Mouse (Mus musculus) adrenal gland, postnatal 10 days (tissue): Measurements from ENCODE around the gene Oma1. TPM values are rescaled to one million over a fixed set of nuclear protein-coding genes. Genes with fewer than 3 reads are reported as not detected.

Experiments
- DNase-seq: peaks from one replicate; pipeline ENCODE4 v3.0.0; 2021; ENCODE audit warnings: mixed read lengths
- long read RNA-seq, 2 experiments: library from polyadenylated mRNA; stranded (forward); transcript quantifications; one replicate each; pipeline ENCODE4 v2.0.0; 2021
- total RNA-seq, 2 experiments: library from RNA; stranded (reverse); gene quantifications; 2 replicates each; pipeline ENCODE4 v1.2.3; 2021

The Oma1 gene
- total RNA-seq = 10 to 100 TPM; 13.9 to 15.4 TPM
- long read RNA-seq, experiment 1, transcript Oma1-201 (9 exons, 1,915 nt) = major isoform, 16 of 24 reads
- long read RNA-seq, experiment 1, partial matches to known transcripts = 2 of 24 reads
- long read RNA-seq, experiment 1, other reads (novel, unspliced or antisense) = 6 of 24 reads
- long read RNA-seq, experiment 2, transcript Oma1-201 (9 exons, 1,915 nt) = major isoform, 12 of 17 reads
- long read RNA-seq, experiment 2, partial matches to known transcripts = 1 of 17 reads
- long read RNA-seq, experiment 2, other reads (novel, unspliced or antisense) = 4 of 17 reads

DNA sequence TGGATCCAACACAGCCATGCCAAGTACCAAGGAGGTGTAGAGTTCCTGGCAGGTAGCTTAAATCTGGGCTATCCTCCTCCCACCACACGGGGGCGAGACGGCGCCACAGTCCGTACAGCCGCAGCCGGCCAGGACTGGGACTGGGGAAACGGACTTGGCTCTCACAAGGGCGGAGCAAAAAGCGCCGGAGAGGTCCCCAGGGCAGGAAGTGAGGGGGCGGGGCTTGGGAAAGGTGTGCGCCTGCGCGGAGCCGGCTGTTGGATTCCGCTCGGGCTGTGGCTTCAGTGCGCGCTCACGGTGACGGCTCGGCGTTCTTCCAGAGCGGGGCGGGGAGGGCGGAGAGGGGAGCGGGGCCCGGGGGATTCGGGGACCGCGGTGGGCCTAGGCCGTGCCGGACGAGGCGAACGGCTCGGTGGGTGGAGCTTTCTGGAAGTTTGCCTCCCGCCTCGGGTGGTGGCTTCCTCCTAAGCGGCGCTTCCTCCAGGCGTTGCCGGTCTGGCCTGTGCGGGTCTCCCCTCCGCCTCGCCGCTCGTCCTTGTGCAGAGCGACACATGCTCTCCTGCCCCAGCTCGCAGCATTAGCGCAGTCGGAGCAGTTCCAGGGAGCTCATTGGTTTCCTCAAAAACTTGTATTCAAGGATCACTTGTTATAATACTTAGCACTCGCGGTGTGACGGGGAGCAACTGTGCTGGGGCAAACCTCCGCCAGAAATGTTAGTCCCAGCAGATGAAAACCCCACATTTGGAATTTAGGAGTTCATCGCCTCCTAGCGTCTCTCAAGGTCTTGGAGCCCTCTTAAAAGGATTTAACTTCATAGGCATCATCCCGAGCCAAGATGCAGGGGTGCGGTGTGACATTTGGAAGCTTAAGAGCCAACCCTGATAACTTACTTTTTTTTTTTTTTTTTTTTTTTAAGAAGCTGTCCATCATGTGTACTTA lies at the start of gene Oma1:
Gene Oma1, plus strand, starts transcription at position 226 of the 939 bp plus-strand sequence.
- peak; percentile 100 for DNase-seq

DNA sequence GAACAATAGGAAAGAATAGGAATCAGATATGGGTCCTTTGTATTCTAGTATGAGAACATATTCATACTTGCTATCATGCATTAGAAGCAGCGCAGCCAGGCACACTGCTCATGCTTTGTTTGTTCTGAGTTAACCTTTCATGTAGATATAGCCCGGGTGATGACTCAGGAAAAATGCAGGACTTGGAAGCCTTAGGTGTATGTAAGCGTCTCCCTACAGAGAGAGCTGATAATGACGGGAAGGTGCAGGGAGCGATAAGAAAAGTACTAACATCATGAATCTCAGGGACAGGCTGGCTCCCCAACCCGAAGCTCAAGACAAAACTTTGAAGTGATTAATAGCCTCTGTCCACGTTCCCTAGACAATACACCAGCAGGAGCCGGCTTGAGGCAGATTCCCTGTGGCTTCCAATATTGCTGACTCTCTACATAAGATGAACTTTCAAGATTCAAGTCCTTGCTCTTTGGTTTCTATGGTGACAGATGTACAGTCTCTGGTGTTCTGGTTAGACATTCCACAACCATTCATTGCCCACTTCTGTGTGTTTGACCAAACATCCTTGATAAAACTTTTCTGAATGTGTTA lies 49.7 kb upstream of the Oma1 start:
- no peak for DNase-seq

DNA sequence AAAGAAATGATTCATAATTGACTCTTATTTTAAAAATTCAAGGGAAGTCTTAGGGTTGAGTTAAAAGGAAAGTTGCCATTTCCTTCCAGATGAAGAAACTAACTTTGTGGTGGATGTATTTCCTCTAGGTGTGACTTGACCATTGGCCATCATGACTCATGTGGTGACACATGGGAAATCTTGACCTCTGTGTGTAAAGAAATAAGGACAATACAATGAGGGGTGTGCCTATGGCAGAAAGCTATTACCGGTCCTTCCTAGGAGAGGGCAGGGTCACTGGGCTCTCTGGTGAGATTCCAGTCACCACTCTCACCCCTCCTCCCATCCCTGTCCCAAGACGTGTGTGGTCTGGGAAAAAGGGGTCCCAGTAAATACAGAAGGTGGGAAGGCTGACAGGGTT lies 48.4 kb upstream of the Oma1 start:
- DNase-seq = no peak

DNA sequence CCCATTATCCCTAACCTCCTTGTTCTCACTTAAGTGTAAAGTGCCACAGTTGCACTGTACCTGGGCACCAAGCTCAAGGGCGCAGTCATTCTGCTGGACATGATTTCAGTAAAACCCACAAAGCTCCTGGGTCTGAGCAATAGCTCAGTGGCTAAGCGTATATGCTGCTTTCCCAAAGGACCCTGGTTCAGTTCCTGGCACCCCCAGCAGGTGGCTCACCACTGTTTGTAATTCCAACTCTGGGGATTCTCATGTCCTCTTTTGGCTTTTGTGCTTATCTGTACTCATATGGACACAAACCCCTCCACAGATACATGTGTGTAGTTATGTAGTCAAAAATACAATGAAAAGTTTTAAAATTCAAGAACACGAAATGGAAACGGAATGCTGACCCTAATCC lies 44.3 kb upstream of the Oma1 start:
- DNase-seq = peak; percentile 11

DNA sequence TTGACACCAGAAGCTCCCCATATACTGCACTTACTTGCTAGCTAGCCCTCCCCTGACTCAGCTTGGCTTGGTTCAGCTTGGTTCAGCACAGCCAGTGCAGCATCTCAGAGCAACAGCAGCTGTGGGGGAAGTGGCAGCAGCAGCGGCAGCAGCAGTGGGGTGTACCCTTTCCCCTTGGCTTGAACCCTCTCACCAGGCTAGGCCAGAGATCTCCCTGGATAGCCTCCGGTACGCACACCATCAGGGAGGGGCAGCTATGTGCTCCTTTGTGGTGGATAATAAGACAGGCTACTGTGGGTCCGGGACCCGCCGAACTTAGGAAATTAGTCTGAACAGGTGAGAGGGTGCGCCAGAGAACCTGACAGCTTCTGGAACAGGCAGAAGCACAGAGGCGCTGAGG lies 40.6 kb upstream of the Oma1 start:
- DNase-seq = no peak

DNA sequence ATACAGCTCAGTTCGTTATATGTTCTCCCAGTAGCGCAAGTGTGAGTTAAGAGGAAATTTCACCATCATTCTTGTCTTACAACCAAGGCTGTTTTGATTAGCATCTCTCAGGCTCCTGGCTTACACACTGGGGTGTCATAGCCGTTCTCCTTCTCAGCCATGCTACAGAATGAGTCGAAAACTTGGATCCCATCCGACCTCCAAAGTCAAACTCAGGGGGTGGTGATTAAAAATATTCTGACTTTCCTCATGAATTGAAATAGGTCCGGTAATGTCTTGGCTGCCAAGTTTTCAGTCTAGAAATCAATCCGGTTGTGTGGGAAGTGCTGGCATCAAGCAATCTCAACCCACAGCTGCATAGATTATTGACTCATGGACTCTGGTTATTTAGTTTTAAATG lies 25.3 kb upstream of the Oma1 start:
- no peak for DNase-seq

DNA sequence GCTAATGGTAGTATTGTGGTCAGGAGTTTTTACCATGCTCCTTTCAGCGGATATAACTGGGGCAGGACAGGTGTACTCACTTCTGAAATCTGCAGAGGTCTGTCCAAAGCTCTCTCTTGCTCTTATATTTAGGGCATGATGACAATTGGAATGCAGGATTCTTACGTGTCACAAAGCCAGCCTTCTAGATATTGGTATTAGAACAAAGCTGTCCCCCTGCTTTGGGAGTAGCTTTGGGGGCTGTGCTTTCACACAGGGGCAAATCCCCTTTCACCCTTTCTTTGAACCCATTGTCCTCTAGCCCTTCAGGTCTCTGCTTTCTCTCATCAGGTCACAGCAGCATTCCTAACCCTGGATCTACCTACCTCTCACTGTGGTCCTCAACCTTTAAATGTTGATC lies 22.8 kb upstream of the Oma1 start, which contains the start of gene 4921539E11Rik:
Gene 4921539E11Rik, minus strand, starts transcription at position 101 of the 400 bp plus-strand sequence.
- DNase-seq = no peak

DNA sequence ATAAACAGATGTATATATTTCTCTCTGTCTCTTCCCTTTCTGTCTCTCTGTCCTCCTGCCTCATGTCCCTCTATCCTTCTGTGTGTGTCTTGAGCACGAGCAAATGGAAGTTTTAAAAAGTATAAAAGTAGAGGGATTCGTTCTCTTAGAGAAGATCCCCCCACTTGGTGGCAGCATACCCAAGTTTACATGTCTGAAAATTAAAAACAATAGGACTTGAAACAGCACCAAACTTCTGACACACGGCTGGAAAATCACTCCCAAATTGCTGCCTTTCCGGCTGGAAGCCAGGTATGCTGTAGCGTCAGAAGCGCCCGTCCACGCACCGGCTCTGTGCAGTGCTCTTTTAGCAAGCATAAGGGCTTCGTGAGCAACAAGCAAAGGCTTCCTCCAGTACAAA lies 14.3 kb upstream of the Oma1 start:
- DNase-seq = peak; percentile 6

DNA sequence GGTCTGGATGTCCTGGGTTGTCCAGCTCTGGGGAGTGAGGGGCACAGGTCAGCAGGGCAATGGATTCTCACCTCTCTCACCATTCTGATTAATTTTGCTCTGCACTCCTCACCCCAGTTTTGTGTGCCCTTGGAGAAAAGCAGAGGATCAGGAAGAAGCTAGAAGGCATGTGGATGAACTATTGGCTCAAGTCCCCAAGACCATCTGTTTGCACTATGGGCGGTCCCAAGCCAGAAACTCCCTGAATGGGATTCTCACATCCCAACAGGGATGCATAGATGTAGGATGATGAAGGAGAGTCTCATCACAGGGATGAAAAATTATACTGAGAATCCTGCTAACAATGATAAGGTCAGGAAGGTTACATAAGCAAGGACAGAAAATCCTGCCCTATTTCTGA lies 9.8 kb upstream of the Oma1 start:
- no peak for DNase-seq

DNA sequence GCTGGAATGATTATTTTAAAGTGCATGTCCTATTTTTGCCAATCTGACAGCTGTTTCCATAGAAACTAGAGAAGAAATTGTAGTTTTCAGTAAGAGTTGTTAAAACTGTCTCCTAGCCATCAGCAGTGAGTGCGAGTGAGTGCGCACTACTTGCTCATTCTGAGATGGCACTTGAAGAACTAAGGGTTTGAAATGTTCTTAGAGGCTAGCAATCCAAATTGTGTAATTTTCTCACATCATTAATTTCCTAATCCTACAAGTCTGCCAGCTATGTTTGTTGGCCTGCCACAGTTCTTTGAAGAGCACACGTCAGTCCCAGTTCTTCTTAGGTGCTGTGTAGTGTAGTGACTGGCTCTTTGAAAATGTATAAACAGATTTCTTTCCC lies 906 bp downstream of the Oma1 start:
- DNase-seq = peak; percentile 12

DNA sequence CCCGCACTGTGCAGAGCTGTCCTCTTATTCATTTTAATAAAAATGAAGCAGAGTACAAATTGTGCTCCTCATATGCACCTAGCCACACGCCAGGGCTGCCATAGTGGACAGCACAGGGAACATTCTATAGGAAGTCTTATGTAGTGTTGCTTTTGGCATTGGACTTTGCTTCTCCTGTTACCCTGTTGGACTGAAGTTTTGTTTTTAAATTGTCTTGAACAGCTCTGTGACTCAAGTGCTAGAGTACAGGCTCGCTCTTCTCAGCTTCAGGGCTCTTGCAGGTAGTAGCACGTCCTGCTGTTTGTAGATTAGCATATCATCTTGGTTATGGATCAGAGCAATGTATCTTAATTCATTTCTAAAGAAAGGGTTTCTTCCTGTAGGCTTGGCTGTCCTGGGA lies 2.2 kb downstream of the Oma1 start:
- DNase-seq = no peak

DNA sequence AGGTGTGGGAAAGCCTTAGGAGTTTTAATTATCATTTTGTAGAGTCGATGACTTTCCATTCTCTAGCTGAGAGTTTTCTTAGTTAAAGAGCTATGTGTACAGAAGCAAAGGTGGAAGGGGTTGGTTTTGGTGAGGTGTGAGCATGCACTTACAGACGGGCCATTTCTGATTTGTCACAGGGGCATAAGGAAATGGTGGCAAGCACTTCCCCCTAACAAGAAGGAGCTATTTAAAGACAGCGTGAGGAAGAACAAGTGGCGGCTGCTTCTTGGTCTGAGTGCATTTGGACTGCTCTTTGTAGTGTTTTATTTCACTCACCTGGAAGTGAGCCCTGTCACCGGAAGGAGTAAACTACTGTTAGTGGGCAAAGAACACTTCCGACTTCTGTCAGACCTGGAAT lies 7.8 kb downstream of the Oma1 start:
- DNase-seq = no peak

DNA sequence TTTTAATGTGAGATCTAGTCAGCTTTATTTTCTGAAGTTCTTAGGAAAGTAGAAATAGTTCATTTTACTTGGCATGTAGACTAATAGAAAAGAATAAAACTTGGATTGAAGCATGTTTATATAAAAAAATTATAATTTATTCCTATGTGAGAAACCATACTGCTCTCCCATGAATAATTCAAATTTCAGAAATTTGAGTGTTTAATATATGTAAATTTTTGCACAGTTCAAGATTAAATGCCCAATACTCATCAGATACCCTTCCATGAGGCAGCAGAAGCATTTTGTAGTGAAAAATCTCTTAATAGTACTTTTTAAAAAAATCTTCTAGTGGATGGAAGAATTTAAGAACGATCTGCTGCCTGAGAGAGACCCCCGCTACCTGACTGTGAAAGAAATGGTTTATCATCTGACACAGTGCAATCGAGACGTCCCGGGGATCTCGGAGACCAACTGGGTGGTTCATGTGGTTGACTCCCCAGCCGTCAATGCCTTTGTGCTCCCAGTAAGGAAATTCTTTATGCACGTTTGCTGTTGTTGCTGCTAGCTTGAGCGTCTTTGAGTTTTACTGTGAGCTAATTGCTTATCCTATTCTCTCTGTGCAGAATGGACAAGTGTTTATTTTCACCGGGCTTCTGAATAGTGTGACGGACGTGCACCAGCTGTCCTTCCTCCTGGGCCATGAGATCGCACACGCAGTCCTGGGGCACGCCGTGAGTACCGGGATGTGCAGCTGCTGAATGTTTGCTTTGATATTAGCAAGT lies 11.3 kb downstream of the Oma1 start:
- no peak for DNase-seq

DNA sequence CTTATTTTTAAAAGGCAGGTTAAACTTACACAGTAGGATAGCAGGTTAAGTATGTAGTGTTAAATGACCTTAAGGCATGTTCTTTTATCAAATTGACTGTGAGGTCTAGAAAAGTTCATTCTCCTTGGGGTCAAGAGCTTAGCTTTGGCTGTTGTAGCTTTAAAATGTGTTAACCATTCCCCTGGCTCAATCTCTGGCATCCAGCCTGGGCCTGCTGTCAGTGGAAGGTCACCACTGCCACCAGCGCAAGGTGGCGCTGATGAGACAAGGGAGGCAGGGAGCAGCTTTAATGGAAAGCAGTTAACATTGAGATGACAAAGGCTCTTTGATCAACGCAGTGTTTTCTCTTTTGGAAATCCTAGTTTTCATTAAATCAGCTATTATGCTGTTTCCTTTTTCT lies 13.4 kb downstream of the Oma1 start:
- peak; percentile 87 for DNase-seq

DNA sequence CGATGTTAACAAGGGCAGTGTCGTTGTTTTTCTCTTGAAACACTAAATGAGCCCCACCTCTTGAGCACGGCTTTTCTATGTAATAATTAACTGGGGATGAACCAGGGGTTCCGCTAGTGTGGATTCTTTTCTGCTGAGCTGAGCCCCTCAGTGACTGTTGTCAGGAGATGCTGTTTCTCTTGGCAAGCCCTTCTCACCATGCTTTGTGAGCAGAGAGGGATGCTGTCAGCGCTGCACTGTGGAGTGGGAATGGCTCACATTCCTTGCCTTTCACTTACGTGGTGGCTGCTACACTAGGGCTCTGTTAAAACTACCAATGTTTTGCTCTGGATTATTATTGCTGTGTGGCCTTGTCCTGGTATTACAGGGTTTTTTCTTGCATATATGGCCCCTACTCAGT lies 15.7 kb downstream of the Oma1 start:
- DNase-seq = no peak

DNA sequence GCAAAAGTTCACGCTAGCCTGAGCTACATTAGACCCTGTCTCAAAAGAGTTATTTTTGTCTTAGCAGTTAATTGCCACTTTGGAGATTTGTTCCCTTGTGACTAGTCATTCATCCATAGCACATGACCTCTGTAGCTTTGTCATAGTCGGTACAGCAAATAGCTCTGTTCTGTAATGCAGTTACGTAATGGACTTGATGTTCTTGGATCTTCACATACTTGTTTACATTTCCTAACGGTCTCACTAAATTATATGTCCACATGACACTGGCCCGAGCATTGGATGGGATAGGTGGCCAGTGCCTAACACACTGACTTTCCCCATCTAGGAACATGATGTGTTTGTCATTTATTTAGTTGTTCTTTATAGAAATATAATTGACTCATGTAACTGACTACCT lies 21.5 kb downstream of the Oma1 start:
- no peak for DNase-seq

DNA sequence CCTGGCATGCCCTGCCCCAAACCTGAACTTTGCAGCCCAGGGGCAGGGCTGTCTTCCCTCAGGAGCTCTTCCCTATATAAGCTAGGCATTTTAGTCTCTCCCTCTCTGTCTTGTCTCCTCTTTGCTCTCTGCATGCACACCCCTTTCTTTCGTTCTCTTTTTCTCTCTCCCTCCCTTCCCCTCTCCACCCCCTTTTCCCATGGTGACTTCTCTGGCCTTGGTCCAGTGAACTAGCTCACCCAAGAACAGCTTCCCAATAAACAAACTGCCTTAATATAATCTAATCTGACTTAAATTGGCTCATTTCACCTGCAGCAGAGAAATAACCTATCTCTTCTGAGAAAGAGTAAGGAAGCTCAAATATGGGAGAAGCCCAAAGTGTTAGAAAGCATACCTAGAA lies 27.1 kb downstream of the Oma1 start:
- DNase-seq = peak; percentile 30

DNA sequence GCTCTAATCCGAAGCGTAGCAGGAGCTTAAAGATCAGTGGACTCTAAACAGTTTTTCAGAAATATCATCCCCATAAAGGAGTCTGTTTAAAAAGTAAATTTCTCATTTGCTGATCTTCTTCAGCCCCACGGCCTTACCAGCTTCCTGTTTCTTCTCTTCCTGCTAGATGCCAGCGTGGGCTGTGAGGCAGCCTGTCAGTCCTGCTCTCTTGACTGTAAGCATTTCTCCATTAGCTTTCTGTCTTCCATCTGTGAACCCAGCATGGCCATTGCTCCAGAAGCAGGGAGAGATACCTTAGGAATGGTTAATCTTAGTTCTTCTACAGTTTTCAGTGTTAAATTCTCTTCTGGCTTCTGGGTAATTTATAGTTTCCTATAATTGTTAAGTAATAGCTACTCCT lies 28.0 kb downstream of the Oma1 start:
- no peak for DNase-seq

DNA sequence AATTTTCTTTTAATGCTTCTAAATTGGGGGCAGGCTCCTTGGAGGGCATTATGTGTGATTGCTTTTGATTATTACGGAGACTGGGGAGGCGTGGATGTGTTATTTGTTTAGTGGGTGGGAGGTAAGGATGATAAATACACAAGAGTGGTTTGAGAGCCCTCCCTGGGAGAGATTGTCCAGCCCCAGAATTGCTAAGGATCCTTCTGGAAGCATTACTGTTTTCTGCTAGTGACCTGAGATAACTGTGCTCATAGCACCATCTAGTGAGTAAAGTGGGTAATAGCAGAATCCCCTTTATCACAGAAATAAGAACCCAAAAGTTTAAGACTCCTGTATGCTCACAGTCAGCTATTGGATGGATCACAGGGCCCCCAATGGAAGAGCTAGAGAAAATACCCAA lies 32.4 kb downstream of the Oma1 start:
- DNase-seq = peak; percentile 22

DNA sequence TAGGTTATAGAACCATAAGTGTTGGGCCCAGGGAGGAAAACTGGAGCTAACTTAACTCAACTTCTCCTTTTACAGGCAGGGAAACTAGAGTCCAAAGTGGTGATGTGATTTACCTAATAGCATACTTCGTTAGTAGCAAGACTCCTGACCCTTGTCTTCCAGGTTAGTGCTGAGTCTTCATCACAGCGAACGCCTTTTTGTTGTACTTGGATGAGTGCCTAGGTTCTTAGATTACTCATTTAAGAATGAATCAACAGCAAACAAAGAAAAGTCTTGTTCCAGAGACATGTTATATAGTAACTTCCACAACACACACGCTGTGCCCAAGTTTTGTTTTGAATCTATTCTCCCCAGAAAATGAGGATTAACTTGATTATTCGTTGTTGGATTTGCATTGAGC lies 33.2 kb downstream of the Oma1 start:
- no peak for DNase-seq

DNA sequence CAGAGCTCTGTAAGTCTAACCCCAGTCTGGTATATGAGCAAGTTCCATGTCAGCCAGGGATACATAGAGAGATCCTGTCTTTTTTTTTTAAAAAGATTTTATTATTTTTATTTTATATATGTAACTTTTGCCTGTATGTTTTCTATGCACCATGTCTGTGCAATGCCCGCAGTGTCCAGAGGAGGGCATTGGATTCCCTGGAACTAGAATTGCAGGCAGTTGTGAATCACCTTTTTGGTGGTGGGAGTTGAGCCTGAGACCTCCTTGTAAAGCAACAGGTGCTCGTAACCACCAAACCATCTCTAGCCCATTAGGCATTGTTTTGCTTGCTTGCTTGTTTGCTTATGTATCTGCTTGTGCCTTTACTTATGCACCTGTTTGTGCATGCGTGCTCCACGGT lies 35.6 kb downstream of the Oma1 start:
- peak; percentile 35 for DNase-seq

DNA sequence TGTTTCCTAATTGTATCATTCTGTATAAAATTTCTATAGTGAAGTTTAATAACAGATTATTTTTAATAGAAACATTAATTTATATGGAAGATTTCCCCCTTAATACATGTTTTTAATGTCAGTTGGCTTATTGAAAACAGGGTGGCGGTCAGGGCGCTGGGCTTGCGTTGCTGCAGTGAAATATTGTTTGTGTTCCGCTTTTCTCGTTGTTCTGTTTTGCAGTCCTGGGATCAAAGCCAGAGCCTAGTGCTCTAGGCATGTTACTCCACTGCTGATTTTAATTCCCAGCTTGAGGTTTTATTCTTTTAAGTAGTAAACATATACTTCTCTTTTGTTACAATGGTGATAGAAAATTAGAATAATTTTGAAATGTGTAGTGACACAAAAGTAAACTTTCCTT lies 39.3 kb downstream of the Oma1 start:
- DNase-seq = no peak

DNA sequence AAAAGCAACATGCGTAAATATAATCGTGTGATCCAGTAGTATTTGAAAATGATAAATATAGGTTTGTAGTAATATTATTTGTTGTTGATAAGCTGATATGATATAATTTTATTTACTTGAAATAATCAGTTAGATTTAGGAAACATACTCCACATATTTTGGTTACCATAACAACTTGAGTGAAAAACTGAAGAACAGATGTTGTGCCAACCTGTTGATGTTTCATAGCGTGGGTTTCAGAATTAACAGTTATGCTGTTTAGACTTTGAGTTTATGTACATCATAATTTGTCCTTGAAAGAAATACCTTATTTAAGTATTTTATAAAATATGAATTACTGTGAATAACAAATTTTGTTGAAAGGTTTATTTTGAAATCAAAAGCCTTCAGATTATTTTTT lies 43.8 kb downstream of the Oma1 start:
- DNase-seq = no peak
